Mouse (Mus musculus): ENCODE results near the gene Pkmyt1.

GRCm38 (mm10) chr17:23739202-23740135 lies 13.3 kb downstream of the Pkmyt1 start:
- TF ChIP-seq CTCF (IDR thresholded peaks at IDR 0.05; ENCODE audit: borderline replicate concordance, insufficient read depth, low read depth, low read length), result no peak
- TF ChIP-seq POLR2A (IDR thresholded peaks at IDR 0.05; ENCODE audit: borderline replicate concordance, insufficient read depth, low read length), result no peak

Measured in cerebellum, adult 2 months (tissue).